Mouse (Mus musculus) E14TG2a.4 (cell line): ENCODE results near the gene Cygb.
A peak's percentile ranks its signal among the peaks of the same experiment; 100 is the strongest.

Experiments used
- H3K27me3 ChIP-seq: 2 replicates; pipeline ENCODE4 v1.6.1; 2014; ENCODE audit warnings: low read length, control low read depth; ENCODE audit not compliant: insufficient read depth
- H3K36me3 ChIP-seq: 2 replicates; pipeline ENCODE4 v1.6.1; 2014; ENCODE audit warnings: low read length, control low read depth; ENCODE audit not compliant: insufficient read depth
- H3K4me1 ChIP-seq: replicated peaks from 2 replicates; pipeline ENCODE4 v1.6.1; 2014; ENCODE audit warnings: low read depth, low read length, control low read depth
- H3K4me3 ChIP-seq: replicated peaks from 2 replicates; pipeline ENCODE4 v1.5.1; 2014; ENCODE audit warnings: mild to moderate bottlenecking, low read length
- H3K9me3 ChIP-seq: 2 replicates; pipeline ENCODE4 v1.6.1; 2014; ENCODE audit warnings: low read length, control low read depth
- CTCF ChIP-seq: conservative IDR thresholded peaks from 2 replicates; pipeline ENCODE4 v1.5.1; 2014; ENCODE audit warnings: low read length
- NANOG ChIP-seq: IDR thresholded peaks from 2 replicates; pipeline ENCODE4 v1.6.1; 2014; ENCODE audit warnings: borderline replicate concordance, low read length, mixed read lengths
- POU5F1 ChIP-seq: IDR thresholded peaks from 2 replicates; pipeline ENCODE4 v1.6.1; 2014; ENCODE audit warnings: low read length, borderline replicate concordance

Gene Cygb

GRCm38 (mm10) chr11:116626299-116627071, 27.6 kb downstream of the Cygb start, which contains the start of gene Rhbdf2:
Gene Rhbdf2, minus strand, starts transcription at chr11:116627019.
- H3K27me3 ChIP-seq = peaks cover 13% of the 10 kb centered on the region
- H3K9me3 ChIP-seq = no peaks in the 10 kb centered on the region
- TF ChIP-seq NANOG = no peak
- TF ChIP-seq CTCF = no peak
- no peak for TF ChIP-seq POU5F1

GRCm38 (mm10) chr11:116625081-116626000, 28.8 kb downstream of the Cygb start:
- TF ChIP-seq NANOG = no peak
- TF ChIP-seq CTCF = peak; percentile 77
- Histone ChIP-seq H3K36me3 (peaks cover 10% of the 10 kb centered on the region), H3K4me3 (peak overlapping the region; percentile 98), H3K27me3 (peaks cover 13% of the 10 kb centered on the region), H3K9me3 (no peaks in the 10 kb centered on the region), H3K4me1 (peaks cover 69% of the 10 kb centered on the region)

More at GRCm38 (mm10) chr11:116626299-116627071, 27.6 kb downstream of the Cygb start, which contains the start of gene Rhbdf2:
- 0 out of 2 replicates have a peak, but pooled peaks cover 1% of the 10 kb centered on the region for H3K36me3 ChIP-seq
- H3K4me1 ChIP-seq = peaks cover 68% of the 10 kb centered on the region
- H3K4me3 ChIP-seq = no peak within 1 kb of the TSS

- H3K4me3 ChIP-seq = peak overlapping the region; percentile 98
- H3K4me1 ChIP-seq = peaks cover 72% of the 10 kb centered on the region
- TF ChIP-seq NANOG = no peak
- no peaks in the 10 kb centered on the region for H3K9me3 ChIP-seq
- H3K27me3 ChIP-seq = peaks cover 13% of the 10 kb centered on the region
- H3K36me3 ChIP-seq = peaks cover 13% of the 10 kb centered on the region
Observed at GRCm38 (mm10) chr11:116624131-116624832, 29.8 kb downstream of the Cygb start.

- Histone ChIP-seq H3K9me3 (no peaks in the 10 kb centered on the region), H3K4me3 (peak overlapping the region; percentile 98), H3K36me3 (peaks cover 15% of the 10 kb centered on the region), H3K27me3 (peaks cover 13% of the 10 kb centered on the region), H3K4me1 (peaks cover 74% of the 10 kb centered on the region)
- no peak for TF ChIP-seq NANOG
Observed at GRCm38 (mm10) chr11:116623281-116624124, 30.6 kb downstream of the Cygb start.

GRCm38 (mm10) chr11:116621258-116621704, 32.8 kb downstream of the Cygb start:
- H3K9me3 ChIP-seq = no peaks in the 10 kb centered on the region
- no peak for TF ChIP-seq NANOG
- no peak for TF ChIP-seq CTCF
- no peak for TF ChIP-seq POU5F1
- no peak overlapping the region for H3K4me3 ChIP-seq
- peaks cover 13% of the 10 kb centered on the region for H3K27me3 ChIP-seq
- peaks cover 15% of the 10 kb centered on the region for H3K36me3 ChIP-seq
- H3K4me1 ChIP-seq = peaks cover 89% of the 10 kb centered on the region

- Histone ChIP-seq H3K27me3 (peaks cover 13% of the 10 kb centered on the region), H3K36me3 (peaks cover 15% of the 10 kb centered on the region), H3K4me1 (peaks cover 93% of the 10 kb centered on the region), H3K9me3 (no peaks in the 10 kb centered on the region), H3K4me3 (peak overlapping the region; percentile 47)
- TF ChIP-seq NANOG = no peak
- no peak for TF ChIP-seq CTCF
- TF ChIP-seq POU5F1 = no peak
Observed at GRCm38 (mm10) chr11:116620559-116621253, 33.4 kb downstream of the Cygb start.

GRCm38 (mm10) chr11:116620073-116620472, 34.0 kb downstream of the Cygb start:
- peaks cover 13% of the 10 kb centered on the region for H3K27me3 ChIP-seq
- H3K4me3 ChIP-seq = peak overlapping the region; percentile 47
- H3K36me3 ChIP-seq = peaks cover 15% of the 10 kb centered on the region
- H3K4me1 ChIP-seq = peaks cover 94% of the 10 kb centered on the region
- TF ChIP-seq CTCF = no peak
- no peak for TF ChIP-seq POU5F1
- TF ChIP-seq NANOG = no peak
- no peaks in the 10 kb centered on the region for H3K9me3 ChIP-seq
